Mouse (Mus musculus): ENCODE measurements around the gene Fbxl19. TPM values are rescaled to one million over a fixed set of nuclear protein-coding genes. Genes with fewer than 3 reads are reported as not detected.

The Fbxl19 gene
- polyA plus RNA-seq, 2 experiments, result 0.85 to 10.8 TPM

GRCm38 (mm10) chr7:127767671-127768345 is 23.5 kb downstream of the Fbxl19 start:
- Histone ChIP-seq H3K4me3 (ENCODE audit: insufficient read depth in 1 of 2, low read depth in 2 of 2, low read length in 2 of 2) (peak overlapping the region; percentile 58 to 72), H3K27me3 (ENCODE audit: control insufficient read depth, insufficient read depth, low read length) (no peaks in the 10 kb centered on the region), H3K4me2 (ENCODE audit: low read depth) (peak overlapping the region; percentile 94), H3K9ac (replicated peaks) (peak overlapping the region; percentile 90), H3K36me3 (replicated peaks; ENCODE audit: control insufficient read depth, insufficient read depth, low read depth) (no peaks in the 10 kb centered on the region), H3K4me1 (replicated peaks; ENCODE audit: control insufficient read depth in 2 of 2, insufficient read depth in 2 of 2, low read length in 1 of 2) (peaks cover 35 to 51% of the 10 kb centered on the region in 2 experiments), H3K9me3 (ENCODE audit: control insufficient read depth, low read length) (no peaks in the 10 kb centered on the region), H3K27ac (peak overlapping the region; percentile 93)
- DNase-seq (ENCODE audit: low read depth in 3 of 3, low spot score in 3 of 3) (no peak), ATAC-seq (ENCODE audit: insufficient read depth) (peak; percentile 50)
- 54% methylated on average over 19 of the region's 19 CpGs for WGBS (ENCODE audit: insufficient replicate concordance)
- no peak for TF ChIP-seq CTCF (IDR thresholded peaks at IDR 0.05; ENCODE audit: low read depth)

- H3K9me3 ChIP-seq (ENCODE audit: control insufficient read depth, low read length), result no peaks in the 10 kb centered on the region
- peak overlapping the region; percentile 90 for H3K9ac ChIP-seq (replicated peaks)
- H3K36me3 ChIP-seq (replicated peaks; ENCODE audit: control insufficient read depth, insufficient read depth, low read depth), result no peaks in the 10 kb centered on the region
- peaks cover 35 to 51% of the 10 kb centered on the region in 2 experiments for H3K4me1 ChIP-seq (replicated peaks; ENCODE audit: control insufficient read depth in 2 of 2, insufficient read depth in 2 of 2, low read length in 1 of 2)
- H3K4me2 ChIP-seq (ENCODE audit: low read depth), result peak overlapping the region; percentile 94
- H3K27ac ChIP-seq, result peak overlapping the region; percentile 93
- H3K4me3 ChIP-seq (ENCODE audit: insufficient read depth in 1 of 2, low read depth in 2 of 2, low read length in 2 of 2), result peak overlapping the region; percentile 58 to 72
- DNase-seq (ENCODE audit: low read depth in 3 of 3, low spot score in 3 of 3), result no peak
- ATAC-seq (ENCODE audit: insufficient read depth), result no peak
- TF ChIP-seq CTCF (IDR thresholded peaks at IDR 0.05; ENCODE audit: low read depth) (peak; percentile 77), EP300 (IDR thresholded peaks at IDR 0.05; ENCODE audit: low read depth) (no peak)
- WGBS (ENCODE audit: insufficient replicate concordance), result 48% methylated on average over 13 of the region's 13 CpGs
- H3K27me3 ChIP-seq (ENCODE audit: control insufficient read depth, insufficient read depth, low read length), result no peaks in the 10 kb centered on the region
These were observed 24.1 kb downstream of the Fbxl19 start for GRCm38 (mm10) chr7:127768346-127768996.

- peak overlapping the region; percentile 58 to 72 for H3K4me3 ChIP-seq (ENCODE audit: insufficient read depth in 1 of 2, low read depth in 2 of 2, low read length in 2 of 2)
- peak overlapping the region; percentile 94 for H3K4me2 ChIP-seq (ENCODE audit: low read depth)
- H3K27ac ChIP-seq, result peak overlapping the region; percentile 93
- ATAC-seq (ENCODE audit: insufficient read depth) (peak; percentile 1; the same call in 1 of the 2 replicates), DNase-seq (ENCODE audit: low read depth in 3 of 3, low spot score in 3 of 3) (peak; percentile 76 to 83 (median 77))
- H3K27me3 ChIP-seq (ENCODE audit: control insufficient read depth, insufficient read depth, low read length), result no peaks in the 10 kb centered on the region
- no peak for TF ChIP-seq CTCF (IDR thresholded peaks at IDR 0.05; ENCODE audit: low read depth)
- TF ChIP-seq EP300 (IDR thresholded peaks at IDR 0.05; ENCODE audit: low read depth), result no peak
- 1% methylated on average over 16 of the region's 16 CpGs for WGBS (ENCODE audit: insufficient replicate concordance)
- H3K36me3 ChIP-seq (replicated peaks; ENCODE audit: control insufficient read depth, insufficient read depth, low read depth), result no peaks in the 10 kb centered on the region
- H3K9me3 ChIP-seq (ENCODE audit: control insufficient read depth, low read length), result no peaks in the 10 kb centered on the region
- H3K4me1 ChIP-seq (replicated peaks; ENCODE audit: control insufficient read depth in 2 of 2, insufficient read depth in 2 of 2, low read length in 1 of 2), result peaks cover 35 to 53% of the 10 kb centered on the region in 2 experiments
- peak overlapping the region; percentile 90 for H3K9ac ChIP-seq (replicated peaks)
These were observed 24.8 kb downstream of the Fbxl19 start for GRCm38 (mm10) chr7:127768997-127769593.

- DNase-seq (ENCODE audit: low read depth in 3 of 3, low spot score in 3 of 3) (peak in 1 of 3 experiments; percentile 52), ATAC-seq (ENCODE audit: insufficient read depth) (peak; percentile 11; the same call in 1 of the 2 replicates)
- H3K27me3 ChIP-seq (ENCODE audit: control insufficient read depth, insufficient read depth, low read length), result no peaks in the 10 kb centered on the region
- TF ChIP-seq CTCF (IDR thresholded peaks at IDR 0.05; ENCODE audit: low read depth) (no peak), EP300 (IDR thresholded peaks at IDR 0.05; ENCODE audit: low read depth) (no peak)
- H3K36me3 ChIP-seq (replicated peaks; ENCODE audit: control insufficient read depth, insufficient read depth, low read depth), result no peaks in the 10 kb centered on the region
- under 1% methylated on average over 24 of the region's 24 CpGs for WGBS (ENCODE audit: insufficient replicate concordance)
- H3K4me3 ChIP-seq (ENCODE audit: insufficient read depth in 1 of 2, low read depth in 2 of 2, low read length in 2 of 2), result peak within 1 kb of the TSS; percentile 58 to 72
- peak within 1 kb of the TSS; percentile 94 for H3K4me2 ChIP-seq (ENCODE audit: low read depth)
- H3K9ac ChIP-seq (replicated peaks), result peak within 1 kb of the TSS; percentile 90
- no peaks in the 10 kb centered on the region for H3K9me3 ChIP-seq (ENCODE audit: control insufficient read depth, low read length)
- H3K4me1 ChIP-seq (replicated peaks; ENCODE audit: control insufficient read depth in 2 of 2, insufficient read depth in 2 of 2, low read length in 1 of 2), result peaks cover 35 to 53% of the 10 kb centered on the region in 2 experiments
- H3K27ac ChIP-seq, result peak within 1 kb of the TSS; percentile 93
These were observed 25.3 kb downstream of the Fbxl19 start, which contains the start of gene Orai3 for GRCm38 (mm10) chr7:127769651-127770038. Gene Orai3, plus strand, starts transcription at chr7:127769815.
